Mouse (Mus musculus) liver, adult 2 months (tissue): ENCODE results near the gene Gpc2.

Experiments used
- CTCF ChIP-seq: fragments of 200-500 bp; IDR thresholded peaks from 2 replicates; pipeline ENCODE4 v1.5.1; 2011; ENCODE audit warnings: low read depth, low read length, control low read depth
- POLR2A ChIP-seq: fragments of 200-500 bp; IDR thresholded peaks from 2 replicates; pipeline ENCODE4 v1.6.1; 2011; ENCODE audit warnings: low read length, control low read depth; ENCODE audit not compliant: insufficient read depth; ENCODE audit errors: extremely low read depth

DNA sequence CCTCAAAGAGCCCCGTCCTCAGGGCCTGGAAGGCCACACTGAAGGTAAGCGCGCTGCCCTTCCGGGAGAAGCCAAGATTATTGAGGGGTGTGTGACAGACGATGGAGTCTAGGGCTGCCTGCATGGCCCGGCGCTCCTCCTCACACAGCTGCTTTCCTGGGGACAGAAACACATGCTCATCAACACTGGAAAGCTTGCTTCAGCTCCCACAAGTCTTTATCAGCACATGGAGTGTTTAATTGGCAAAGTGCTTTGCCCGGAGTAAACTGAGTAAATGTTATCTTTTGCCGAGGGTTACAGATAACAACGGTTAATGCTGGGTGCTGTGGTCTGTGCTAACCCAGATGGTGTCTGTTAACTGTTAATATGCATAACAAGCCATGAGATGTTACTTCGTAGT is 19.0 kb downstream of the Gpc2 start:
- TF ChIP-seq CTCF (no peak), POLR2A (no peak)
